Mouse (Mus musculus) limb, embryonic 11.5 days (tissue): ENCODE measurements around the gene Nxf7. TPM values are rescaled to one million over a fixed set of nuclear protein-coding genes. Genes with fewer than 3 reads are reported as not detected.
"Not testable (repeated sequence)": the region's sequence is repeated elsewhere in the genome, so short reads cannot be mapped to it uniquely, and the experiment has no call there.

Experiments used
- ATAC-seq: fragments of 200-750 bp; cut with Nextera tagmentation; 2 replicates; pipeline ENCODE4 v1.8.0; 2017; ENCODE audit warnings: low read depth; ENCODE audit not compliant: insufficient number of reproducible peaks, low FRiP score, low TSS enrichment
- DNase-seq: peaks from one replicate; pipeline ENCODE4 v3.0.0-alpha.2; 2015; ENCODE audit warnings: low spot score
- H3K27ac ChIP-seq: fragments of 300-500 bp; sonication (generic); replicated peaks from 2 replicates; pipeline ENCODE4 v1.5.1; 2014; ENCODE audit warnings: low read depth, mild to moderate bottlenecking, low read length
- H3K27me3 ChIP-seq: fragments of 300-500 bp; sonication (generic); 2 replicates; pipeline ENCODE4 v1.6.1; 2014; ENCODE audit warnings: mild to moderate bottlenecking, low read length, mixed read lengths; ENCODE audit not compliant: control insufficient read depth, insufficient read depth
- H3K36me3 ChIP-seq: fragments of 300-500 bp; sonication (generic); 2 replicates; pipeline ENCODE4 v1.6.1; 2014; ENCODE audit warnings: mild to moderate bottlenecking, low read length, moderate library complexity, mixed read lengths; ENCODE audit not compliant: control insufficient read depth, insufficient read depth
- H3K4me1 ChIP-seq: fragments of 300-500 bp; sonication (generic); 2 replicates; pipeline ENCODE4 v1.6.1; 2014; ENCODE audit warnings: low read length, mixed read lengths; ENCODE audit not compliant: control insufficient read depth, insufficient read depth
- H3K4me2 ChIP-seq: fragments of 300-500 bp; sonication (generic); 2 replicates; pipeline ENCODE4 v1.6.1; 2014; ENCODE audit warnings: low read depth, mild to moderate bottlenecking, moderate library complexity; ENCODE audit not compliant: severe bottlenecking
- H3K4me3 ChIP-seq: fragments of 300-500 bp; sonication (generic); 2 replicates; pipeline ENCODE4 v1.5.1; 2014; ENCODE audit warnings: low read depth, low read length
- H3K9ac ChIP-seq: fragments of 300-500 bp; sonication (generic); 2 replicates; pipeline ENCODE4 v1.6.1; 2014; ENCODE audit warnings: mild to moderate bottlenecking, low read length
- H3K9me3 ChIP-seq: fragments of 300-500 bp; sonication (generic); 2 replicates; pipeline ENCODE4 v1.6.1; 2016; ENCODE audit warnings: low read length; ENCODE audit not compliant: control insufficient read depth
- WGBS: fragments of 180-500 bp; shearing (Covaris S2); extraction: QIAGEN DNeasy Blood & Tissue Kit; methylation state at CpG from one replicate; pipeline ENCODE4 v1.1.7; 2014; 5-methylcytosine and 5-hydroxymethylcytosine counted together
- polyA plus RNA-seq: library from polyadenylated mRNA; unstranded; fragments of >200 nt; fragmentation: Nextera tagmentation; extraction: Ambion mirVana; gene quantifications from 2 replicates; pipeline ENCODE4 v1.2.1, GENCODE M21; 2014

Gene Nxf7
- polyA plus RNA-seq, 1 experiment from 2014 or later: 0.15 TPM

GRCm38 (mm10) chrX:135564934-135565333 is 33.6 kb downstream of the Nxf7 start:
- H3K4me1 ChIP-seq, H3K4me3 ChIP-seq, H3K27me3 ChIP-seq, H3K36me3 ChIP-seq, ATAC-seq, DNase-seq, H3K4me2 ChIP-seq, H3K9me3 ChIP-seq, H3K27ac ChIP-seq, H3K9ac ChIP-seq: not testable (repeated sequence)
- WGBS: 49% methylated on average over 4 of the region's 4 CpGs

DNA sequence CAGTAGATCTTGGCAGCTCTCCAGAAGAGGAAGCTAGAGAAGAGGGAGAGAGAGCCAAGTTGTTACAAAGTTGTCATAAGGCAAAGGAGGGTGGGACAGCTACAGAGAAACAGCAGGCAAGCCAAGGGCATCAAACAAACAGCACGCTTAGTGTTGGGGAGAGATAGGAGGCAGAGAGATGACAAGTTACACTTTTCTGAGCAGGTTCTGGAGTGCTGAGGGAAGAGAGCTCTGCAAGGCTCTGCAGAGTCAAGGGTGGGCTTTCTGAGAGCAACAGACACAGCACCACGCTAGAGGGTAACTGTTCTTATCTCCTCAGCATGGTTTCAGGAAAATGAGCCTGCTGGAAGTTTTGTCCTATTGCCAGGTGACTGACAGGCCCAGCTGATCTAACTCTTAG is 35.7 kb downstream of the Nxf7 start:
- DNase-seq (no peak), ATAC-seq (no peak)
- H3K9ac ChIP-seq: no peak overlapping the region
- no peak overlapping the region for H3K4me2 ChIP-seq
- no peaks in the 10 kb centered on the region for H3K36me3 ChIP-seq
- no peaks in the 10 kb centered on the region for H3K4me1 ChIP-seq
- no peaks in the 10 kb centered on the region for H3K27me3 ChIP-seq
- H3K9me3 ChIP-seq: no peaks in the 10 kb centered on the region
- no peak overlapping the region for H3K27ac ChIP-seq
- 48% methylated on average over 2 of the region's 2 CpGs for WGBS
- no peak overlapping the region for H3K4me3 ChIP-seq

DNA sequence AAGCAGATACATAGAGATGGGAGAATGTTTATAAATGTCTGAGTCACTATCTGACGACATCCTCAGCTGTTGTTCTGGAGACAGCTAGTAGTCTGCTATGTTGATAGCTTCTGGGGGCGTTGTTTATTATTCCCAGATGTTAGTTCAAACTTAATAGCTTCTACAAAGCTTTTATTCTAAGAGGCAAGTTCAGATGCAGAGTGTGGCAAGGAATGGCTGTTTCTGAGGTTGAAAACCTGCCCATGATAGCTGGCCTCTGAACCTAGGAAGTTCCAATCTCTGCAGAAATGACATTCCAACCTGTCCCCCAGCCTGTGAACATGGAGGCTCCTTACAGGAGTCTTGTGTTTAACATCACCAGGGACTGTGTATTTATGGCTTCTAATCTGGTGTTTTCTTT is 36.9 kb downstream of the Nxf7 start:
- H3K4me3 ChIP-seq, ATAC-seq, H3K4me2 ChIP-seq, H3K4me1 ChIP-seq, H3K36me3 ChIP-seq, H3K27ac ChIP-seq, H3K27me3 ChIP-seq, H3K9ac ChIP-seq, H3K9me3 ChIP-seq, DNase-seq: not testable (repeated sequence)
- 38% methylated on average over 2 of the region's 2 CpGs for WGBS

- H3K9ac ChIP-seq, H3K27me3 ChIP-seq, DNase-seq, H3K4me1 ChIP-seq, H3K36me3 ChIP-seq, H3K4me2 ChIP-seq, ATAC-seq, H3K27ac ChIP-seq, H3K9me3 ChIP-seq, H3K4me3 ChIP-seq: not testable (repeated sequence)
- 30% methylated on average over 4 of the region's 4 CpGs for WGBS
These were observed 37.6 kb downstream of the Nxf7 start for GRCm38 (mm10) chrX:135560933-135561332.

GRCm38 (mm10) chrX:135559665-135560064 is 38.9 kb downstream of the Nxf7 start:
- H3K27me3 ChIP-seq, H3K9ac ChIP-seq, H3K9me3 ChIP-seq, H3K4me3 ChIP-seq, H3K4me1 ChIP-seq, H3K27ac ChIP-seq, ATAC-seq, H3K4me2 ChIP-seq, H3K36me3 ChIP-seq: not testable (repeated sequence)
- DNase-seq: peak; percentile 22
- WGBS: 29% methylated on average over 8 of the region's 8 CpGs

Other genes with a start within 250 kb of the Nxf7 start
- gene Gm5128, start 225.5 kb downstream of the Nxf7 start, polyA plus RNA-seq: not detected in 2 replicates
- gene Gm7903, start 164.9 kb downstream of the Nxf7 start, polyA plus RNA-seq: not detected in 2 replicates
- not detected in 2 replicates for gene AV320801, start 104.2 kb downstream of the Nxf7 start, polyA plus RNA-seq
- gene Prame, start 28.9 kb upstream of the Nxf7 start, polyA plus RNA-seq: not detected in 2 replicates
- gene Tcp11x2, start 95.0 kb upstream of the Nxf7 start, polyA plus RNA-seq: 0.08 TPM in 1 of 2 replicates, not detected in the other
- not detected in 2 replicates for gene Tmsb15a, start 126.5 kb upstream of the Nxf7 start, polyA plus RNA-seq
- gene Armcx5, start 144.0 kb upstream of the Nxf7 start, polyA plus RNA-seq: 11.1 and 11.4 TPM in 2 replicates
- 60.6 and 70.6 TPM in 2 replicates for gene Gprasp1, start 144.0 kb upstream of the Nxf7 start, polyA plus RNA-seq
- 65.4 and 68.1 TPM in 2 replicates for gene Bhlhb9, start 198.8 kb upstream of the Nxf7 start, polyA plus RNA-seq
- gene Gprasp2, start 240.3 kb upstream of the Nxf7 start, polyA plus RNA-seq: 31.6 and 36.1 TPM in 2 replicates